17 mouse cellular contexts compared by ENCODE assay signal in genomic region chr6:148242304-148242703, GRCm38 (mm10). TPM values are rescaled to one million over a fixed set of nuclear protein-coding genes. Genes with fewer than 3 reads are reported as not detected.
DNase-seq lines count a peak whose midpoint lies in the region; ATAC-seq and TF ChIP-seq lines count a peak whose summit lies in the region.
"Had no signal": no experiment of that assay in that cellular context is flagged by ENCODE, and none has a peak within 500 bp of the region (broad histone marks: within the 10 kb centered on the region; RNA-seq: fewer than 3 reads in every experiment).

No protein-coding gene starts in this region.

- H3K4me3 ChIP-seq in gastrocnemius, adult 2 months, result no peak overlapping the region
- H3K4me3 ChIP-seq in liver, adult 2 months (ENCODE audit: insufficient read depth, low read depth, low read length), result no peak overlapping the region
- H3K4me3 ChIP-seq in liver, embryonic 11.5 days (ENCODE audit: low read depth, low read length), result no peak overlapping the region
- H3K4me3 ChIP-seq in E14TG2a.4 (replicated peaks; ENCODE audit: low read length), result no peak overlapping the region
- H3K4me3 ChIP-seq: limb, embryonic 13.5 days; midbrain, embryonic 13.5 days; stomach, embryonic 15.5 days had no signal

- intact Hi-C loops in gastrocnemius, adult 2 months (cut with DNase I), result no loop called here

- no peaks in the 10 kb centered on the region for H3K27me3 ChIP-seq in liver, adult 2 months (ENCODE audit: control insufficient read depth, insufficient read depth, low read length)
- no peaks in the 10 kb centered on the region for H3K27me3 ChIP-seq in liver, embryonic 11.5 days (replicated peaks; ENCODE audit: control insufficient read depth, insufficient read depth, low read length)
- H3K27me3 ChIP-seq in E14TG2a.4 (ENCODE audit: insufficient read depth, low read length), result no peaks in the 10 kb centered on the region
- H3K27me3 ChIP-seq: limb, embryonic 13.5 days; midbrain, embryonic 13.5 days; stomach, embryonic 15.5 days had no signal

- H3K27ac ChIP-seq in gastrocnemius, adult 2 months, result no peak overlapping the region
- no peak overlapping the region for H3K27ac ChIP-seq in liver, adult 2 months (replicated peaks; ENCODE audit: insufficient read depth, low read depth, low read length)
- H3K27ac ChIP-seq in liver, embryonic 11.5 days (ENCODE audit: low read depth, low read length), result no peak overlapping the region
- H3K27ac ChIP-seq: limb, embryonic 13.5 days; midbrain, embryonic 13.5 days; stomach, embryonic 15.5 days had no signal

- H3K4me1 ChIP-seq in liver, adult 2 months (ENCODE audit: control insufficient read depth, insufficient read depth, low read length), result peaks cover 1% of the 10 kb centered on the region
- no peaks in the 10 kb centered on the region for H3K4me1 ChIP-seq in liver, embryonic 11.5 days (replicated peaks; ENCODE audit: control insufficient read depth, insufficient read depth, low read length)
- no peaks in the 10 kb centered on the region for H3K4me1 ChIP-seq in E14TG2a.4 (replicated peaks; ENCODE audit: low read depth, low read length)
- H3K4me1 ChIP-seq: limb, embryonic 13.5 days; midbrain, embryonic 13.5 days; stomach, embryonic 15.5 days had no signal

- H3K9ac ChIP-seq in liver, adult 2 months (ENCODE audit: low read depth, low read length), result no peak overlapping the region
- H3K9ac ChIP-seq in liver, embryonic 11.5 days (ENCODE audit: low read depth, low read length), result no peak overlapping the region
- H3K9ac ChIP-seq: limb, embryonic 13.5 days; midbrain, embryonic 13.5 days; stomach, embryonic 15.5 days had no signal

- no peaks in the 10 kb centered on the region for H3K9me3 ChIP-seq in liver, embryonic 11.5 days (ENCODE audit: control insufficient read depth, low read length)
- no peaks in the 10 kb centered on the region for H3K9me3 ChIP-seq in E14TG2a.4 (ENCODE audit: low read length)
- H3K9me3 ChIP-seq: limb, embryonic 13.5 days; midbrain, embryonic 13.5 days; stomach, embryonic 15.5 days had no signal

- H3K4me2 ChIP-seq in liver, embryonic 11.5 days, result no peak overlapping the region
- H3K4me2 ChIP-seq: limb, embryonic 13.5 days; midbrain, embryonic 13.5 days; stomach, embryonic 15.5 days had no signal

- no peaks in the 10 kb centered on the region for H3K79me2 ChIP-seq in liver, adult 2 months (ENCODE audit: control insufficient read depth, insufficient read depth, low read length)

- H3K36me3 ChIP-seq in liver, adult 2 months (ENCODE audit: control insufficient read depth, insufficient read depth, low read length), result no peaks in the 10 kb centered on the region
- H3K36me3 ChIP-seq in liver, embryonic 11.5 days (ENCODE audit: control insufficient read depth, insufficient read depth, low read length), result no peaks in the 10 kb centered on the region
- peaks cover 42% of the 10 kb centered on the region for H3K36me3 ChIP-seq in E14TG2a.4 (ENCODE audit: insufficient read depth, low read length)
- H3K36me3 ChIP-seq: limb, embryonic 13.5 days; midbrain, embryonic 13.5 days; stomach, embryonic 15.5 days had no signal

- peak; percentile 44 for TF ChIP-seq CTCF in gastrocnemius, adult 2 months (IDR thresholded peaks at IDR 0.05)
- peak; percentile 15; the same call in 1 of the 2 replicates for TF ChIP-seq CTCF in liver, adult 2 months (IDR thresholded peaks at IDR 0.05; ENCODE audit: low read depth, low read length)
- TF ChIP-seq CTCF in E14TG2a.4 (conservative IDR thresholded peaks at IDR 0.05; ENCODE audit: low read length), result peak; percentile 64

- DNase-seq in gastrocnemius, adult 2 months, result no peak
- no peak for DNase-seq in gastrocnemius, postnatal 4 days (ENCODE audit: low spot score in 2 of 2)
- no peak for DNase-seq in liver, adult 2 months (ENCODE audit: extremely low read depth, low read depth, low spot score)
- DNase-seq in liver, embryonic 11.5 days (ENCODE audit: low spot score), result no peak
- DNase-seq in induced T-regulatory cell, adult 2 months (ENCODE audit: low read depth), result peak; percentile 22
- DNase-seq in thymus, postnatal 36 days, result no peak
- DNase-seq: adrenal gland, postnatal 14 days; cerebellum, postnatal 25 days; heart, postnatal 14 days; kidney, postnatal 10 days; lung, postnatal 4 days; thymus, postnatal 14 days had no signal

- ATAC-seq in liver, embryonic 11.5 days (replicated peaks; ENCODE audit: low FRiP score), result no peak
- no peak for ATAC-seq in granulocyte monocyte progenitor cell, adult 5-6 weeks (replicated peaks; ENCODE audit: poor library complexity, severe bottlenecking)
- ATAC-seq: midbrain, embryonic 13.5 days had no signal

- TF ChIP-seq POLR2A in liver, adult 2 months (IDR thresholded peaks at IDR 0.05; ENCODE audit: extremely low read depth, insufficient read depth, low read length), result no peak

- 55% methylated on average over 3 of the region's 3 CpGs for WGBS in liver, adult 2 months
- 60% methylated on average over 3 of the region's 3 CpGs for WGBS in liver, embryonic 11.5 days

RNA-seq across cellular contexts. Expression of gene Ergic2, which starts 30.1 kb away (rescaled TPM):
- total RNA-seq in gastrocnemius, adult 2 months (2021), result 10 to 100 TPM; 68.6 to 72.2 TPM
- 10 to 100 TPM; 65.8 to 68.2 TPM for total RNA-seq in gastrocnemius, postnatal 4 days (2021)
- total RNA-seq in liver, adult 2 months (2014; rRNA removed), result 80.0 and 94.7 TPM in 2 replicates
- 25.7 and 31.8 TPM in 2 replicates for polyA plus RNA-seq in liver, adult 2 months (2012; rRNA removed)
- 156 and 172 TPM in 2 replicates for polyA plus RNA-seq in liver, embryonic 11.5 days (2014; fragmentation: Nextera tagmentation; extraction: Ambion mirVana)
- 71.8 and 75.6 TPM in 2 replicates for total RNA-seq in granulocyte monocyte progenitor cell, adult 5-6 weeks (2014; fragmentation: Nextera tagmentation)
- total RNA-seq in granulocyte monocyte progenitor cell, adult 5-6 weeks (2017), result 128 and 133 TPM in 2 replicates
